13 mouse cellular contexts compared by ENCODE assay signal in the genomic region with DNA sequence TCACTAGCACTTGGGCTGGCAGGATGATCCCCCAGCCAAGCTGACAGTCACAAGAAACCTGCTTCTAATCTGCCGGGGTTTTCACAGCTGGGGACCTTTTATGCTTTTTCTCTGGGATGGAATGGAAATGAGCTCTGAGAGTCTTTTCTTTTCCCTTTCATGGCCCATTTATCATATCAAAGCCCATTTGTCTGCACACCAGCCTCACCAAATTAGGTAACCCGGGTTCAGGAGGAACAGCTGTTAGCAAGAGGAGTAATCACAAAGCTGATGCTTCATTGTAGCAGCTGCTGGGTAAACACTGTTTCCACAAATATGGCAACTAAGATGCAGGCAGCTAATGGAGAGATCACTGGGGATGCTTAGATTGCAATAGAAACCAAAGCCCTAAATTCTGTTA. TPM values are rescaled to one million over a fixed set of nuclear protein-coding genes. Genes with fewer than 3 reads are reported as not detected.
DNase-seq lines count a peak whose midpoint lies in the region; ATAC-seq and TF ChIP-seq lines count a peak whose summit lies in the region.
"Had no signal": no experiment of that assay in that cellular context is flagged by ENCODE, and none has a peak within 500 bp of the region (broad histone marks: within the 10 kb centered on the region; RNA-seq: fewer than 3 reads in every experiment).

No protein-coding gene starts in this region.

- TF ChIP-seq CTCF in midbrain, postnatal 0 days (IDR thresholded peaks at IDR 0.05): no peak

- no peaks in the 10 kb centered on the region for H3K27me3 ChIP-seq in hindbrain, embryonic 12.5 days
- H3K27me3 ChIP-seq in midbrain, postnatal 0 days (ENCODE audit: insufficient read depth, low read length): no peaks in the 10 kb centered on the region

- peaks cover 19% of the 10 kb centered on the region for H3K4me1 ChIP-seq in hindbrain, embryonic 12.5 days
- H3K4me1 ChIP-seq in midbrain, postnatal 0 days (ENCODE audit: insufficient read depth, low read length): peaks cover 2% of the 10 kb centered on the region; the same call in 1 of the 2 replicates

- no peak overlapping the region for H3K9ac ChIP-seq in hindbrain, embryonic 12.5 days
- H3K9ac ChIP-seq in midbrain, postnatal 0 days (replicated peaks; ENCODE audit: low read length, poor library complexity, severe bottlenecking): 0 out of 2 replicates have a peak overlapping the region, but pooled peaks have one; percentile 3

- H3K36me3 ChIP-seq in hindbrain, embryonic 12.5 days: no peaks in the 10 kb centered on the region
- H3K36me3 ChIP-seq in midbrain, postnatal 0 days (ENCODE audit: insufficient read depth, low read length): no peaks in the 10 kb centered on the region

- WGBS in hindbrain, embryonic 12.5 days: 0% methylated on average over 2 of the region's 2 CpGs
- 3% methylated on average over 2 of the region's 2 CpGs for WGBS in midbrain, postnatal 0 days

- H3K9me3 ChIP-seq in hindbrain, embryonic 12.5 days (replicated peaks): no peaks in the 10 kb centered on the region
- no peaks in the 10 kb centered on the region for H3K9me3 ChIP-seq in midbrain, postnatal 0 days (ENCODE audit: low read length)

- H3K4me2 ChIP-seq in hindbrain, embryonic 12.5 days (replicated peaks): no peak overlapping the region
- no peak overlapping the region for H3K4me2 ChIP-seq in midbrain, postnatal 0 days (ENCODE audit: low read depth, low read length, poor library complexity, severe bottlenecking)

- peak; percentile 72 for ATAC-seq in hindbrain, embryonic 12.5 days (ENCODE audit: low FRiP score)
- no peak for ATAC-seq in midbrain, postnatal 0 days (ENCODE audit: low FRiP score)

- DNase-seq in ZHBTc4 (ENCODE audit: low read depth, low spot score): peak; percentile 84
- DNase-seq in embryo, embryonic 9.5 days (ENCODE audit: extremely low spot score): peak; percentile 34
- DNase-seq in midbrain, postnatal 0 days (ENCODE audit: low spot score): peak; percentile 48
- DNase-seq in thymus, postnatal 10 days (ENCODE audit: low spot score in 2 of 2): no peak
- DNase-seq in lung, postnatal 4 days: no peak
- DNase-seq in urinary bladder, postnatal 10 days (ENCODE audit: low spot score): no peak
- DNase-seq: cerebellum, postnatal 25 days; heart, adult 18-20 months; heart, postnatal 4 days; kidney, postnatal 25 days; lung, adult 2 months; right cerebral cortex, adult 18-20 months had no signal

- H3K4me3 ChIP-seq in hindbrain, embryonic 12.5 days: no peak overlapping the region
- H3K4me3 ChIP-seq in midbrain, postnatal 0 days (ENCODE audit: low read depth, low read length): no peak overlapping the region

- peak overlapping the region; percentile 83 for H3K27ac ChIP-seq in hindbrain, embryonic 12.5 days
- no peak overlapping the region for H3K27ac ChIP-seq in midbrain, postnatal 0 days (ENCODE audit: low read depth, low read length)

RNA-seq across cellular contexts. Expression of a gene that starts 17.3 kb away (rescaled TPM):
- 9.9 and 10.2 TPM in 2 replicates for polyA plus RNA-seq in hindbrain, embryonic 12.5 days (2016; fragmentation: Nextera tagmentation; extraction: Ambion mirVana)
- 0.71 and 1.4 TPM in 2 replicates for total RNA-seq in midbrain, postnatal 0 days (2014; rRNA removed)
- 3.5 and 3.9 TPM in 2 replicates for polyA plus RNA-seq in midbrain, postnatal 0 days (2015; fragmentation: Nextera tagmentation; extraction: Ambion mirVana)

Comparison
In these comparisons a context has a peak if more than half of its experiments do, and no peak if none do; other contexts are left out.
1. DNase-seq: peak in ZHBTc4 (single experiment), embryo, embryonic 9.5 days (single experiment) and midbrain, postnatal 0 days (single experiment); none in thymus, postnatal 10 days (0 of 2), lung, postnatal 4 days (0 of 2) and urinary bladder, postnatal 10 days (single experiment).